Mouse (Mus musculus) embryonic facial prominence, embryonic 15.5 days (tissue): ENCODE results near the gene Btk. TPM values are rescaled to one million over a fixed set of nuclear protein-coding genes. Genes with fewer than 3 reads are reported as not detected.
A peak's percentile ranks its signal among the peaks of the same experiment; 100 is the strongest.
"Not testable (repeated sequence)": the region's sequence is repeated elsewhere in the genome, so short reads cannot be mapped to it uniquely, and the experiment has no call there.

Source experiments
- ATAC-seq: fragments of 200-750 bp; cut with Nextera tagmentation; 2 replicates; pipeline ENCODE4 v1.8.0; 2017; ENCODE audit warnings: low read depth, moderate TSS enrichment; ENCODE audit not compliant: insufficient number of reproducible peaks, low FRiP score, low TSS enrichment
- H3K27ac ChIP-seq: fragments of 300-500 bp; sonication (generic); replicated peaks from 2 replicates; pipeline ENCODE4 v1.5.1; 2015; ENCODE audit warnings: mild to moderate bottlenecking, inconsistent platforms
- H3K27me3 ChIP-seq: fragments of 300-500 bp; sonication (generic); 2 replicates; pipeline ENCODE4 v1.6.1; 2015; ENCODE audit warnings: inconsistent platforms
- H3K36me3 ChIP-seq: fragments of 300-500 bp; sonication (generic); 2 replicates; pipeline ENCODE4 v1.6.1; 2015; ENCODE audit warnings: mild to moderate bottlenecking, inconsistent platforms
- H3K4me1 ChIP-seq: fragments of 300-500 bp; sonication (generic); 2 replicates; pipeline ENCODE4 v1.6.1; 2015; ENCODE audit warnings: inconsistent platforms
- H3K4me2 ChIP-seq: fragments of 300-500 bp; sonication (generic); replicated peaks from 2 replicates; pipeline ENCODE4 v1.6.1; 2015; ENCODE audit warnings: mild to moderate bottlenecking, inconsistent platforms
- H3K4me3 ChIP-seq: fragments of 300-500 bp; sonication (generic); replicated peaks from 2 replicates; pipeline ENCODE4 v1.5.1; 2015; ENCODE audit warnings: mild to moderate bottlenecking, inconsistent platforms
- H3K9ac ChIP-seq: fragments of 300-500 bp; sonication (generic); 2 replicates; pipeline ENCODE4 v1.6.1; 2015; ENCODE audit warnings: inconsistent platforms
- H3K9me3 ChIP-seq: fragments of 300-500 bp; sonication (generic); replicated peaks from 2 replicates; pipeline ENCODE4 v1.6.1; 2016; ENCODE audit warnings: inconsistent platforms
- WGBS: fragments of 180-500 bp; shearing (Covaris S2); methylation state at CpG from one replicate; pipeline ENCODE4 v1.1.7; 2015; 5-methylcytosine and 5-hydroxymethylcytosine counted together
- polyA plus RNA-seq: library from polyadenylated mRNA; unstranded; fragments of >200 nt; fragmentation: Nextera tagmentation; extraction: Ambion mirVana; gene quantifications from 2 replicates; pipeline ENCODE4 v1.2.1, GENCODE M21; 2015

The Btk gene
- polyA plus RNA-seq, 1 experiment from 2014 or later = 2.2 TPM

- Histone ChIP-seq H3K4me1 (no peaks in the 10 kb centered on the region), H3K4me2 (peak overlapping the region; percentile 46), H3K9ac (0 out of 2 replicates have a peak overlapping the region, but pooled peaks have one; percentile 44), H3K36me3 (no peaks in the 10 kb centered on the region), H3K9me3 (no peaks in the 10 kb centered on the region), H3K27ac (0 out of 2 replicates have a peak overlapping the region, but pooled peaks have one; percentile 51), H3K27me3 (no peaks in the 10 kb centered on the region), H3K4me3 (peak overlapping the region; percentile 54)
- 28% methylated on average over 12 of the region's 12 CpGs for WGBS
- no peak for ATAC-seq
These were observed 42.8 kb downstream of the Btk start for GRCm38 (mm10) chrX:134540414-134541135.

- ATAC-seq, H3K27ac ChIP-seq, H3K9ac ChIP-seq, H3K4me1 ChIP-seq, H3K9me3 ChIP-seq, H3K27me3 ChIP-seq, H3K36me3 ChIP-seq, H3K4me2 ChIP-seq, H3K4me3 ChIP-seq: not testable (repeated sequence)
- WGBS = 82% methylated on average over 10 of the region's 10 CpGs
These were observed 43.6 kb downstream of the Btk start for GRCm38 (mm10) chrX:134539795-134540194.

GRCm38 (mm10) chrX:134533346-134533745 lies 50.0 kb downstream of the Btk start:
- Histone ChIP-seq H3K4me3 (no peak overlapping the region), H3K9ac (no peak overlapping the region), H3K36me3 (no peaks in the 10 kb centered on the region), H3K4me1 (no peaks in the 10 kb centered on the region), H3K27ac (no peak overlapping the region), H3K27me3 (no peaks in the 10 kb centered on the region), H3K4me2 (no peak overlapping the region), H3K9me3 (no peaks in the 10 kb centered on the region)
- 82% methylated on average over 2 of the region's 2 CpGs for WGBS
- ATAC-seq = no peak

- H3K27me3 ChIP-seq = no peaks in the 10 kb centered on the region
- ATAC-seq = no peak
- H3K36me3 ChIP-seq = no peaks in the 10 kb centered on the region
- H3K9ac ChIP-seq = no peak overlapping the region
- H3K27ac ChIP-seq = no peak overlapping the region
- no peaks in the 10 kb centered on the region for H3K9me3 ChIP-seq
- H3K4me2 ChIP-seq = no peak overlapping the region
- H3K4me1 ChIP-seq = no peaks in the 10 kb centered on the region
- 82% methylated on average over 4 of the region's 4 CpGs for WGBS
- no peak overlapping the region for H3K4me3 ChIP-seq
These were observed 58.1 kb downstream of the Btk start for GRCm38 (mm10) chrX:134525260-134525659.

- no peak overlapping the region for H3K27ac ChIP-seq
- no peak overlapping the region for H3K9ac ChIP-seq
- no peaks in the 10 kb centered on the region for H3K27me3 ChIP-seq
- WGBS = 76% methylated on average over 4 of the region's 4 CpGs
- no peak overlapping the region for H3K4me2 ChIP-seq
- H3K36me3 ChIP-seq = no peaks in the 10 kb centered on the region
- no peak overlapping the region for H3K4me3 ChIP-seq
- H3K4me1 ChIP-seq = no peaks in the 10 kb centered on the region
- ATAC-seq = no peak
- no peaks in the 10 kb centered on the region for H3K9me3 ChIP-seq
These were observed 59.6 kb downstream of the Btk start for GRCm38 (mm10) chrX:134523772-134524171.

- H3K9ac ChIP-seq = no peak overlapping the region
- no peaks in the 10 kb centered on the region for H3K27me3 ChIP-seq
- ATAC-seq = no peak
- WGBS = 40% methylated on average over 2 of the region's 2 CpGs
- no peak overlapping the region for H3K27ac ChIP-seq
- no peak overlapping the region for H3K4me3 ChIP-seq
- no peaks in the 10 kb centered on the region for H3K36me3 ChIP-seq
- H3K9me3 ChIP-seq = no peaks in the 10 kb centered on the region
- H3K4me1 ChIP-seq = no peaks in the 10 kb centered on the region
- H3K4me2 ChIP-seq = no peak overlapping the region
These were observed 73.9 kb downstream of the Btk start for GRCm38 (mm10) chrX:134509473-134509872.

GRCm38 (mm10) chrX:134507977-134508376 lies 75.4 kb downstream of the Btk start:
- H3K4me3 ChIP-seq = no peak overlapping the region
- no peaks in the 10 kb centered on the region for H3K9me3 ChIP-seq
- H3K4me2 ChIP-seq = no peak overlapping the region
- no peak overlapping the region for H3K27ac ChIP-seq
- 64% methylated on average over 6 of the region's 6 CpGs for WGBS
- H3K36me3 ChIP-seq = no peaks in the 10 kb centered on the region
- no peak for ATAC-seq
- no peak overlapping the region for H3K9ac ChIP-seq
- no peaks in the 10 kb centered on the region for H3K4me1 ChIP-seq
- H3K27me3 ChIP-seq = no peaks in the 10 kb centered on the region

- H3K27ac ChIP-seq = no peak overlapping the region
- no peaks in the 10 kb centered on the region for H3K9me3 ChIP-seq
- H3K27me3 ChIP-seq = no peaks in the 10 kb centered on the region
- no peak overlapping the region for H3K4me2 ChIP-seq
- no peak overlapping the region for H3K9ac ChIP-seq
- ATAC-seq = no peak
- no peaks in the 10 kb centered on the region for H3K36me3 ChIP-seq
- WGBS = 77% methylated on average over 8 of the region's 8 CpGs
- H3K4me1 ChIP-seq = no peaks in the 10 kb centered on the region
- H3K4me3 ChIP-seq = no peak overlapping the region
These were observed 82.7 kb downstream of the Btk start for GRCm38 (mm10) chrX:134500651-134501050.

Other genes with a start within 250 kb of the Btk start
- gene Drp2, start 179.0 kb downstream of the Btk start, polyA plus RNA-seq = 3.9 and 4.1 TPM in 2 replicates
- gene Taf7l, start 107.1 kb downstream of the Btk start, polyA plus RNA-seq = 0.08 and 0.33 TPM in 2 replicates
- gene Timm8a1, start 41.7 kb downstream of the Btk start, polyA plus RNA-seq = 60.5 and 64.9 TPM in 2 replicates
- gene Rpl36a, start 2.1 kb upstream of the Btk start, polyA plus RNA-seq = 400 and 403 TPM in 2 replicates
- 4.3 and 5.6 TPM in 2 replicates for gene Gla, start 17.6 kb upstream of the Btk start, polyA plus RNA-seq
- gene Hnrnph2, start 17.6 kb upstream of the Btk start, polyA plus RNA-seq = 138 and 141 TPM in 2 replicates
- gene Armcx4, start 102.9 kb upstream of the Btk start, polyA plus RNA-seq = 4.5 and 5.1 TPM in 2 replicates
- gene Armcx1, start 134.4 kb upstream of the Btk start, polyA plus RNA-seq = 62.1 and 64.1 TPM in 2 replicates
- gene Armcx6, start 167.8 kb upstream of the Btk start, polyA plus RNA-seq = 26.9 and 27.2 TPM in 2 replicates
- gene Armcx3, start 173.0 kb upstream of the Btk start, polyA plus RNA-seq = 86.9 and 96.8 TPM in 2 replicates
- gene Armcx2, start 225.7 kb upstream of the Btk start, polyA plus RNA-seq = 73.4 and 75.7 TPM in 2 replicates